Mouse (Mus musculus) cortical plate, adult 2 months (tissue): ENCODE measurements at regions not wholly inside any gene's neighbourhood (a gene's known extent, or its start where the extent isn't known, plus 50 kb on each side); places are given as distances from the start of the nearest gene placed in this dataset.

Experiments
- CTCF ChIP-seq: fragments of 200-500 bp; IDR thresholded peaks from 2 replicates; pipeline ENCODE4 v1.5.1; 2011; ENCODE audit warnings: mild to moderate bottlenecking, control low read depth, low read length; ENCODE audit not compliant: insufficient read depth; ENCODE audit errors: extremely low read depth
- POLR2A ChIP-seq: fragments of 200-500 bp; IDR thresholded peaks from 2 replicates; pipeline ENCODE4 v1.6.1; 2011; ENCODE audit warnings: mild to moderate bottlenecking, low read length, control low read depth; ENCODE audit not compliant: insufficient read depth; ENCODE audit errors: extremely low read depth

DNA sequence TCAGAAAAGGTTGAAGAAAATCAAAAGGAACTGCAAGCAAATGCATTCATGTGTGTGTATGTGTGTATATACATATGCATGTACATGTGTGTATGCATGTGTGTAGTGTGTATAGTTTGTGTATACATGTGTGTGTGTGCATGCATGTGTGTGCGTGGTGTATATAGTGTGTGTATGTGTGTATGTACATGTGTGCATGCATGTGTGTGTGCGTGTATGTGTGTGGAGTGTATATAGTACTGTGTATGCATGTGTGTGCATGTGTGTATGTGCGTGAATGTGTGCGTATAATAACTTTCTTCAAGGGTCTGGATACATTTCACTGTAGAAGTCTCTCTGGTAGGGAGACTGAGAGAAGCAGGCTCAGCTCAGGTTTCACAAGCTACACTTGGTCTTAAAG is 191.1 kb upstream of the Nt5c1b start:
- TF ChIP-seq CTCF (no peak), POLR2A (no peak)
